Mouse (Mus musculus): Measurements from ENCODE around the gene Gin1. TPM values are rescaled to one million over a fixed set of nuclear protein-coding genes. Genes with fewer than 3 reads are reported as not detected.
"Not testable (repeated sequence)": the region's sequence is repeated elsewhere in the genome, so short reads cannot be mapped to it uniquely, and the experiment has no call there.

The Gin1 gene
- polyA plus RNA-seq, 1 experiment from 2014 or later, result 24.3 TPM

- Histone ChIP-seq H3K4me3 (ENCODE audit: low read length) (0 out of 2 replicates have a peak overlapping the region, but pooled peaks have one; percentile 2), H3K9me3 (replicated peaks; ENCODE audit: control insufficient read depth, low read length) (no peaks in the 10 kb centered on the region), H3K9ac (ENCODE audit: low read length) (no peak overlapping the region), H3K36me3 (ENCODE audit: control insufficient read depth, insufficient read depth) (peaks cover 9% of the 10 kb centered on the region; the same call in 1 of the 2 replicates), H3K27me3 (ENCODE audit: control insufficient read depth, insufficient read depth, low read length) (no peaks in the 10 kb centered on the region), H3K4me1 (ENCODE audit: control insufficient read depth, insufficient read depth, low read length) (peaks cover 9% of the 10 kb centered on the region; the same call in 1 of the 2 replicates), H3K27ac (ENCODE audit: low read length) (peak overlapping the region; percentile 79), H3K4me2 (ENCODE audit: low read depth, low read length) (peak overlapping the region; percentile 42)
- ATAC-seq (replicated peaks; ENCODE audit: extremely low read depth, insufficient read depth, low FRiP score), result no peak
These were observed 10.1 kb upstream of the Gin1 start for GRCm38 (mm10) chr1:97759841-97760240.

GRCm38 (mm10) chr1:97760598-97760997 is 9.4 kb upstream of the Gin1 start:
- peak overlapping the region; percentile 66 for H3K4me2 ChIP-seq (ENCODE audit: low read depth, low read length)
- H3K9me3 ChIP-seq (replicated peaks; ENCODE audit: control insufficient read depth, low read length), result no peaks in the 10 kb centered on the region
- H3K27me3 ChIP-seq (ENCODE audit: control insufficient read depth, insufficient read depth, low read length), result no peaks in the 10 kb centered on the region
- H3K9ac ChIP-seq (ENCODE audit: low read length), result peak overlapping the region; percentile 58
- peak; percentile 80 for ATAC-seq (replicated peaks; ENCODE audit: extremely low read depth, insufficient read depth, low FRiP score)
- 36% methylated on average over 7 of the region's 7 CpGs for WGBS
- H3K36me3 ChIP-seq (ENCODE audit: control insufficient read depth, insufficient read depth), result peaks cover 5% of the 10 kb centered on the region; the same call in 1 of the 2 replicates
- peak overlapping the region; percentile 89 for H3K27ac ChIP-seq (ENCODE audit: low read length)
- peaks cover 9% of the 10 kb centered on the region; the same call in 1 of the 2 replicates for H3K4me1 ChIP-seq (ENCODE audit: control insufficient read depth, insufficient read depth, low read length)
- peak overlapping the region; percentile 51 for H3K4me3 ChIP-seq (ENCODE audit: low read length)

GRCm38 (mm10) chr1:97761477-97761876 is 8.5 kb upstream of the Gin1 start:
- H3K27ac ChIP-seq (ENCODE audit: low read length), result peak overlapping the region; percentile 89

GRCm38 (mm10) chr1:97765712-97766111 is 4.3 kb upstream of the Gin1 start:
- H3K27me3 ChIP-seq (ENCODE audit: control insufficient read depth, insufficient read depth, low read length); H3K9ac ChIP-seq (ENCODE audit: low read length); H3K4me3 ChIP-seq (ENCODE audit: low read length); H3K36me3 ChIP-seq (ENCODE audit: control insufficient read depth, insufficient read depth); ATAC-seq (replicated peaks; ENCODE audit: extremely low read depth, insufficient read depth, low FRiP score); H3K9me3 ChIP-seq (replicated peaks; ENCODE audit: control insufficient read depth, low read length); H3K4me1 ChIP-seq (ENCODE audit: control insufficient read depth, insufficient read depth, low read length); H3K4me2 ChIP-seq (ENCODE audit: low read depth, low read length); H3K27ac ChIP-seq (ENCODE audit: low read length): not testable (repeated sequence)
- 76% methylated on average over 4 of the region's 4 CpGs for WGBS

More at GRCm38 (mm10) chr1:97761477-97761876, 8.5 kb upstream of the Gin1 start:
- no peaks in the 10 kb centered on the region for H3K9me3 ChIP-seq (replicated peaks; ENCODE audit: control insufficient read depth, low read length)
- 36% methylated on average over 6 of the region's 6 CpGs for WGBS
- peak overlapping the region; percentile 65 for H3K9ac ChIP-seq (ENCODE audit: low read length)
- H3K4me1 ChIP-seq (ENCODE audit: control insufficient read depth, insufficient read depth, low read length), result peaks cover 9% of the 10 kb centered on the region; the same call in 1 of the 2 replicates
- peak overlapping the region; percentile 51 for H3K4me3 ChIP-seq (ENCODE audit: low read length)
- H3K4me2 ChIP-seq (ENCODE audit: low read depth, low read length), result peak overlapping the region; percentile 66
- H3K27me3 ChIP-seq (ENCODE audit: control insufficient read depth, insufficient read depth, low read length), result no peaks in the 10 kb centered on the region
- ATAC-seq (replicated peaks; ENCODE audit: extremely low read depth, insufficient read depth, low FRiP score), result peak; percentile 77
- peaks cover 2% of the 10 kb centered on the region; the same call in 1 of the 2 replicates for H3K36me3 ChIP-seq (ENCODE audit: control insufficient read depth, insufficient read depth)

- peak overlapping the region; percentile 48 for H3K4me3 ChIP-seq (ENCODE audit: low read length)
- H3K9ac ChIP-seq (ENCODE audit: low read length), result peak overlapping the region; percentile 66
- H3K27ac ChIP-seq (ENCODE audit: low read length), result no peak overlapping the region
- 74% methylated on average over 2 of the region's 2 CpGs for WGBS
- ATAC-seq (replicated peaks; ENCODE audit: extremely low read depth, insufficient read depth, low FRiP score), result no peak
- peak overlapping the region; percentile 73 for H3K4me2 ChIP-seq (ENCODE audit: low read depth, low read length)
- peaks cover 12% of the 10 kb centered on the region for H3K4me1 ChIP-seq (ENCODE audit: control insufficient read depth, insufficient read depth, low read length)
- H3K27me3 ChIP-seq (ENCODE audit: control insufficient read depth, insufficient read depth, low read length), result no peaks in the 10 kb centered on the region
- no peaks in the 10 kb centered on the region for H3K9me3 ChIP-seq (replicated peaks; ENCODE audit: control insufficient read depth, low read length)
- no peaks in the 10 kb centered on the region for H3K36me3 ChIP-seq (ENCODE audit: control insufficient read depth, insufficient read depth)
These were observed 1.9 kb upstream of the Gin1 start for GRCm38 (mm10) chr1:97768089-97768488.

- H3K36me3 ChIP-seq (ENCODE audit: control insufficient read depth, insufficient read depth), result no peaks in the 10 kb centered on the region
- WGBS, result 7% methylated on average over 7 of the region's 7 CpGs
- no peaks in the 10 kb centered on the region for H3K9me3 ChIP-seq (replicated peaks; ENCODE audit: control insufficient read depth, low read length)
- no peak for ATAC-seq (replicated peaks; ENCODE audit: extremely low read depth, insufficient read depth, low FRiP score)
- H3K27ac ChIP-seq (ENCODE audit: low read length), result peak overlapping the region; percentile 89
- H3K4me3 ChIP-seq (ENCODE audit: low read length), result peak overlapping the region; percentile 96
- peak overlapping the region; percentile 95 for H3K9ac ChIP-seq (ENCODE audit: low read length)
- H3K27me3 ChIP-seq (ENCODE audit: control insufficient read depth, insufficient read depth, low read length), result no peaks in the 10 kb centered on the region
- peak overlapping the region; percentile 73 for H3K4me2 ChIP-seq (ENCODE audit: low read depth, low read length)
- peaks cover 12% of the 10 kb centered on the region for H3K4me1 ChIP-seq (ENCODE audit: control insufficient read depth, insufficient read depth, low read length)
These were observed 1.1 kb upstream of the Gin1 start for GRCm38 (mm10) chr1:97768906-97769293.

- Histone ChIP-seq H3K4me3 (ENCODE audit: low read length) (peak overlapping the region; percentile 96), H3K27ac (ENCODE audit: low read length) (peak overlapping the region; percentile 89), H3K4me2 (ENCODE audit: low read depth, low read length) (peak overlapping the region; percentile 73), H3K4me1 (ENCODE audit: control insufficient read depth, insufficient read depth, low read length) (peaks cover 12% of the 10 kb centered on the region), H3K9me3 (replicated peaks; ENCODE audit: control insufficient read depth, low read length) (no peaks in the 10 kb centered on the region), H3K9ac (ENCODE audit: low read length) (peak overlapping the region; percentile 95), H3K27me3 (ENCODE audit: control insufficient read depth, insufficient read depth, low read length) (no peaks in the 10 kb centered on the region), H3K36me3 (ENCODE audit: control insufficient read depth, insufficient read depth) (no peaks in the 10 kb centered on the region)
- 1% methylated on average over 40 of the region's 40 CpGs for WGBS
- peak; percentile 23 for ATAC-seq (replicated peaks; ENCODE audit: extremely low read depth, insufficient read depth, low FRiP score)
These were observed 573 bp upstream of the Gin1 start for GRCm38 (mm10) chr1:97769294-97769903.

GRCm38 (mm10) chr1:97771118-97771517 is 1.1 kb downstream of the Gin1 start:
- no peaks in the 10 kb centered on the region for H3K9me3 ChIP-seq (replicated peaks; ENCODE audit: control insufficient read depth, low read length)
- peak overlapping the region; percentile 73 for H3K4me2 ChIP-seq (ENCODE audit: low read depth, low read length)
- peak overlapping the region; percentile 43 for H3K9ac ChIP-seq (ENCODE audit: low read length)
- WGBS, result 47% methylated on average over 7 of the region's 7 CpGs
- H3K27ac ChIP-seq (ENCODE audit: low read length), result peak overlapping the region; percentile 67
- peaks cover 16% of the 10 kb centered on the region for H3K4me1 ChIP-seq (ENCODE audit: control insufficient read depth, insufficient read depth, low read length)
- no peaks in the 10 kb centered on the region for H3K27me3 ChIP-seq (ENCODE audit: control insufficient read depth, insufficient read depth, low read length)
- no peaks in the 10 kb centered on the region for H3K36me3 ChIP-seq (ENCODE audit: control insufficient read depth, insufficient read depth)
- no peak for ATAC-seq (replicated peaks; ENCODE audit: extremely low read depth, insufficient read depth, low FRiP score)
- H3K4me3 ChIP-seq (ENCODE audit: low read length), result peak overlapping the region; percentile 30

GRCm38 (mm10) chr1:97771727-97772126 is 1.8 kb downstream of the Gin1 start:
- H3K4me3 ChIP-seq (ENCODE audit: low read length), result no peak overlapping the region
- H3K9ac ChIP-seq (ENCODE audit: low read length), result no peak overlapping the region
- no peak overlapping the region for H3K27ac ChIP-seq (ENCODE audit: low read length)
- 0 out of 2 replicates have a peak, but pooled peaks cover 3% of the 10 kb centered on the region for H3K36me3 ChIP-seq (ENCODE audit: control insufficient read depth, insufficient read depth)
- H3K4me2 ChIP-seq (ENCODE audit: low read depth, low read length), result no peak overlapping the region
- ATAC-seq (replicated peaks; ENCODE audit: extremely low read depth, insufficient read depth, low FRiP score), result no peak
- 87% methylated on average over 5 of the region's 5 CpGs for WGBS
- H3K27me3 ChIP-seq (ENCODE audit: control insufficient read depth, insufficient read depth, low read length), result no peaks in the 10 kb centered on the region
- H3K9me3 ChIP-seq (replicated peaks; ENCODE audit: control insufficient read depth, low read length), result no peaks in the 10 kb centered on the region
- peaks cover 16% of the 10 kb centered on the region for H3K4me1 ChIP-seq (ENCODE audit: control insufficient read depth, insufficient read depth, low read length)

All from heart, embryonic 16.5 days (tissue).